Mouse (Mus musculus) stomach, postnatal 0 days (tissue): ENCODE measurements around the gene Mpv17l2.

Source experiments
- CTCF ChIP-seq: IDR thresholded peaks from 2 replicates; pipeline ENCODE4 v1.5.1; 2016; ENCODE audit warnings: antibody characterized with exemption, low read depth, mild to moderate bottlenecking, moderate library complexity
- EP300 ChIP-seq: optimal IDR thresholded peaks from 2 replicates; pipeline ENCODE3; 2016; ENCODE audit warnings: antibody characterized with exemption

GRCm38 (mm10) chr8:70724216-70724615, 36.5 kb downstream of the Mpv17l2 start:
- TF ChIP-seq CTCF (no peak), EP300 (no peak)
